Mouse (Mus musculus): ENCODE results near the gene 0610030E20Rik.
A peak's percentile ranks its signal among the peaks of the same experiment; 100 is the strongest.

The 0610030E20Rik gene

DNA sequence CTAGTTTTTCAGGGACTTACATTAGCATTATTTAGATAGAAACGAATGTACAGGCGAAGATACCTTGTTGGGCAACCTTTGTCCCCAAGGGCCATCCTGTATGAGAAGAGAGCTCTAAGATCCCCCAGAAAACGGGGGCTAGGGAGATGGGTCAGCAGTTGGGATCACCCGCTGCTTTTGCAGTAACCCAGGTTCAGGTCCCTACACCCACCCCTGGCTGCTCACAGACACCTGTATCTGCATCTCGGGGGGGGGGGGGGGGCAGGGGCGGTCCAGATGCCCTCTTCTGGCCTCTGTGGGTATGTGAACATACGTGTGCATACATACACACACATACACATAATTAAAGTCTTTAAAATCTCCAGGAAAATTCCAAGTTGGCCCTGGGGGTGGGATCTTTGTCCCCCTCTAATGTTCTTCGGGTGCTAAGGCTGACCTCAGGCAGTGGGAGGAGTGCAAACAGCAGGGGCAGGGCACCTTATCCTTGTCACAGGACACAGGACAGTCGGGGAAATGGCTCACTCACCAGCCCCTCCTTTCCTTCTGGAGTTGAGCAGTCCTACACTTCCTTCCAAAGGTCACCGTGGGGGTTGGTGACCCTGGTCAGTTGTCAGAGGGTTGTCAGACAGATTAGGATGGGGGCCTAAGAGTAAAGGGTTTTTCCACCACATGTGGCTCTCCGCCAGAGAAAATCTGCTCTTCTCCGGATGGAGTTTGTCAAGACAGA is 43.8 kb downstream of the 0610030E20Rik start:
- no peak for DNase-seq (ENCODE audit: low read depth, low spot score)

DNA sequence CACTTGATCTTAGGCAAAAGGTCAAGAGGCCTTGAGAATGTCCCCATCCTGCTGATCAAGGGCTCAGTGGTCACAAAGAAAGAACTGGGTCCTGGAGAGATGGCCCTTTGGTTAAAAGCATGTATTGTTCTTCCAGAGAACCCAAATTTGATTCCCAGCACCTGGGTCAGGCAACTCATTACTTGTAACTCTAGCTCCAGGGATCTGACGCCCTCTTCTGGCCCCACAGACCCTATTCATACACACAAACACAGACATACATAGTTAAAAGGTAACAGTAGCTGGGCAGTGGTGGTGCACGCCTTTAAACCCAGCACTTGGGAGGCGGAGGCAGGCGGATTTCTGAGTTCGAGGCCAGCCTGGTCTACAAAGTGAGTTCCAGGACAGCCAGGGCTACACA is 45.2 kb downstream of the 0610030E20Rik start:
- no peak for DNase-seq (ENCODE audit: low read depth, low spot score)

DNA sequence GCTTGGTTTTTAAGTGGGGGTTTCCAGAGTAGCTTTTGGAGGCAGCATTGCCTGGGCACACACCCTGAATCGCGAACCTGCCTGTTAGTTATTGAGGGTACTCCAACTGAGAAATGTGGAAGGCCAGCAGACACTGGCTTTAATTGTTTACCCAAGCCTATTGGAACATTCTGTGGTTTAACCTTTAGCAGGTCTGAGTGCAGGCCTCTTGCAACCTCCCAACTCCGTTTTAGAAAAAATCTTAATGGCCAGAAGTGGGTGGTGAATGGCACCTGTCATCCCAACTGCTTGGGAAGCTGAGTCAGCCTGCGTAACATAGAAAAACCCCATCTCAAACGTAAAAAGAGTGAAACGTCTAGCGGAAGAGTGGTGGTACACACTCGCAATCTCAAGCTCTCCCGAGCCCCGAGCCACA is 49.7 kb downstream of the 0610030E20Rik start:
- DNase-seq (ENCODE audit: low read depth, low spot score), result no peak

- no peak for DNase-seq (ENCODE audit: low read depth, low spot score)
Measured at GRCm38 (mm10) chr6:72399967-72400366, 52.9 kb downstream of the 0610030E20Rik start.

- peak; percentile 77 for DNase-seq (ENCODE audit: low read depth, low spot score)
Measured at GRCm38 (mm10) chr6:72401875-72402274, 54.8 kb downstream of the 0610030E20Rik start.

Data from brain, adult 2 months (tissue).